Mouse (Mus musculus): ENCODE data around the gene Flvcr1. TPM values are rescaled to one million over a fixed set of nuclear protein-coding genes. Genes with fewer than 3 reads are reported as not detected.

Gene Flvcr1
- polyA plus RNA-seq, 1 experiment from 2014 or later = 7.3 TPM

DNA sequence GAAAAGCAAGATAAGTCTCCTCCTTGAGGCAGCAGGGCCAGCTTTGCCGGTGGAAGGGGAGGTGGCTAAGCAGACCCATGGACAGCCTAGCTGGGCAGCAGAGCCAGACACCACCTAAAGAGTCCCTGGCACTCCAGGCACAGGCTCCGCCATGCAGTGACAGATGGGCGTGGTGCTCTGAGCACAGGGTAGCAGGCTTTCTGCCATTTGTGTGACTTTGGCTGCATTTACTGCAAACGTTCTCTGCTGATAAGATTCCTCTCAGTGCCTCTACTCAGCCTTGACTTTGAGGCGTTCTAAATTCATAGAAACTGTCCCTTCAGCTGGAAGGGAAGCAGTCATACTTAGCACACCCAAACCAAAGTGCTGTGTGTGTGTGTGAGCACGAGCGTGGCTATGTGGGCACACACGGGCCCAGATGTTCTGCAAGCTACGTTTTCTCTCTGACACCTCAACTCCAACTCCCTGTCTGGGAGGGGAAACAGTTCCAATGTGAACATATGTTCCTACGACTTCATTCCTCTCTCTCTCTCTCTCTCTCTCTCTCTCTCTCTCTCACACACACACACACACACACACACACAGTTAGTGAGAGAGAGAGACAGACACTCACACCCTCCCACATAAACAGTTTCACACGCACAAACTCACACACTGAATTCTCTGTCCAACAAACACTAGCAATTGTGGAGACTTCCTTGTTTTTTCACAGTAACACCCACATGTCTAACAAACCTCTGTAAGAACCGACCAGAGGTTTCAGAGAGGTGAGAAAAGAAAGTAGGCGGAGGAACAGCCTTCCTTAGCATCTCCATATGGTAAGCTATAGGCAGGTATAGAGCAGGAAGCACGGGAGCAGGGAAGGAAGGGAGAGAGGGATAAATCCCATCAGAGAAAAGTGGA, 54.0 kb downstream of the Flvcr1 start:
- Histone ChIP-seq H3K4me3 (ENCODE audit: low read depth, low read length) (no peak overlapping the region), H3K4me1 (ENCODE audit: control insufficient read depth, insufficient read depth, low read length) (peaks cover 7% of the 10 kb centered on the region; the same call in 1 of the 2 replicates), H3K9ac (ENCODE audit: low read depth, low read length) (no peak overlapping the region), H3K36me3 (ENCODE audit: control insufficient read depth, insufficient read depth, low read length) (peaks cover 77% of the 10 kb centered on the region), H3K27ac (replicated peaks; ENCODE audit: low read depth, low read length) (no peak overlapping the region; the same call in 1 of the 2 replicates), H3K27me3 (replicated peaks; ENCODE audit: control insufficient read depth, insufficient read depth, low read length) (no peaks in the 10 kb centered on the region), H3K9me3 (ENCODE audit: control insufficient read depth, low read length) (no peaks in the 10 kb centered on the region), H3K4me2 (ENCODE audit: low read depth, low read length) (no peak overlapping the region)
- ATAC-seq (ENCODE audit: low read depth) (no peak), DNase-seq (ENCODE audit: low spot score) (no peak)
- WGBS = 80% methylated on average over 14 of the region's 14 CpGs

- 85% methylated on average over 7 of the region's 7 CpGs for WGBS
- no peaks in the 10 kb centered on the region for H3K4me1 ChIP-seq (ENCODE audit: control insufficient read depth, insufficient read depth, low read length)
- peaks cover 88% of the 10 kb centered on the region for H3K36me3 ChIP-seq (ENCODE audit: control insufficient read depth, insufficient read depth, low read length)
- ATAC-seq (ENCODE audit: low read depth) = no peak
- H3K27me3 ChIP-seq (replicated peaks; ENCODE audit: control insufficient read depth, insufficient read depth, low read length) = no peaks in the 10 kb centered on the region
- no peak overlapping the region for H3K4me3 ChIP-seq (ENCODE audit: low read depth, low read length)
- H3K9ac ChIP-seq (ENCODE audit: low read depth, low read length) = no peak overlapping the region
- no peaks in the 10 kb centered on the region for H3K9me3 ChIP-seq (ENCODE audit: control insufficient read depth, low read length)
- DNase-seq (ENCODE audit: low spot score) = no peak
- H3K27ac ChIP-seq (replicated peaks; ENCODE audit: low read depth, low read length) = no peak overlapping the region
- no peak overlapping the region for H3K4me2 ChIP-seq (ENCODE audit: low read depth, low read length)
Observed at GRCm38 (mm10) chr1:190968010-190968409, 57.9 kb downstream of the Flvcr1 start.

GRCm38 (mm10) chr1:190964992-190965780, 60.8 kb downstream of the Flvcr1 start:
- Histone ChIP-seq H3K4me3 (ENCODE audit: low read depth, low read length) (no peak overlapping the region), H3K27ac (replicated peaks; ENCODE audit: low read depth, low read length) (no peak overlapping the region), H3K9me3 (ENCODE audit: control insufficient read depth, low read length) (no peaks in the 10 kb centered on the region), H3K27me3 (replicated peaks; ENCODE audit: control insufficient read depth, insufficient read depth, low read length) (no peaks in the 10 kb centered on the region), H3K36me3 (ENCODE audit: control insufficient read depth, insufficient read depth, low read length) (peaks cover 94% of the 10 kb centered on the region), H3K4me2 (ENCODE audit: low read depth, low read length) (no peak overlapping the region), H3K4me1 (ENCODE audit: control insufficient read depth, insufficient read depth, low read length) (no peaks in the 10 kb centered on the region), H3K9ac (ENCODE audit: low read depth, low read length) (no peak overlapping the region)
- ATAC-seq (ENCODE audit: low read depth) (no peak), DNase-seq (ENCODE audit: low spot score) (no peak)
- WGBS = 80% methylated on average over 15 of the region's 15 CpGs

DNA sequence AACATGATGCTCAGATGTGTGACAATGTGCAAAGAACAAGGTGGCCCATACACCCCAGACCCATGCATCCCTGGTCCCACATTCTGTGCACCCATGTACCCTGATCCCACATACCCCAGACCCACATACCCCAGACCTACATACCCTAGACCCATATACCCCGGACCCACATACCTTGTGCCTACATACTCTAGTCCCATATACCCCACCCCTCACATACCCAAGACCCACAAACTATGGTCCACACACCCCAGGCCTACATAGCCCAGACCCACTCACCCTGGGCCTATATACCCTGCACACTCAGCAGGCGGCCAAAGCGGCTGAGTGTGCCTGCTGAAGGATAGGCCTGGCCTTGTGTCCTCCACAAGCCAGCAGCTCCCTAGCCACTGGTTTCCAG, 63.2 kb downstream of the Flvcr1 start:
- ATAC-seq (ENCODE audit: low read depth) = no peak

DNA sequence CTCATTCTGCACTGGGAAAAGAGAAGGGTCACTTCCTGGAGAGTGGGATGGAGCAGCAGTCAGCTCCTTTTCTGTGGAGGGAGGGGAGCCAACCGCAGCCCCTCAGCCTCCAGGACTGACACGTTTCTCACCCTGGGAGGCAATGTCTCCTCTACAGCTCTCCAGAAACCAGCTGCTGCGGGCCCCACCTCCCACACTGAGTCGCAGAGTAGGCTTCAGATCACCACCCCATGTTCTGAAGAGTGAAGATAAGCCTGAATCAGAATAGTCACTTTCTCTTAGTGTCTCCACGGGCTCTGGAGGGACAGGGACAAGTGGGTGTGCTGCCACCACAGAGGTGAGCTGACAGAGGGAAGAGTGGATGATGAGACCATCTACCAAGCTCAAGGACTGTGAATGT, 67.1 kb downstream of the Flvcr1 start:
- no peak overlapping the region for H3K9ac ChIP-seq (ENCODE audit: low read depth, low read length)
- H3K27me3 ChIP-seq (replicated peaks; ENCODE audit: control insufficient read depth, insufficient read depth, low read length) = no peaks in the 10 kb centered on the region
- no peak overlapping the region for H3K4me3 ChIP-seq (ENCODE audit: low read depth, low read length)
- no peaks in the 10 kb centered on the region for H3K4me1 ChIP-seq (ENCODE audit: control insufficient read depth, insufficient read depth, low read length)
- H3K36me3 ChIP-seq (ENCODE audit: control insufficient read depth, insufficient read depth, low read length) = peaks cover 99% of the 10 kb centered on the region
- H3K4me2 ChIP-seq (ENCODE audit: low read depth, low read length) = no peak overlapping the region
- H3K27ac ChIP-seq (replicated peaks; ENCODE audit: low read depth, low read length) = no peak overlapping the region
- ATAC-seq (ENCODE audit: low read depth) = no peak
- 80% methylated on average over 5 of the region's 5 CpGs for WGBS
- DNase-seq (ENCODE audit: low spot score) = no peak
- H3K9me3 ChIP-seq (ENCODE audit: control insufficient read depth, low read length) = no peaks in the 10 kb centered on the region

More for the DNA sequence above, 63.2 kb downstream of the Flvcr1 start:
- H3K9me3 ChIP-seq (ENCODE audit: control insufficient read depth, low read length) = no peaks in the 10 kb centered on the region
- H3K9ac ChIP-seq (ENCODE audit: low read depth, low read length) = no peak overlapping the region
- H3K36me3 ChIP-seq (ENCODE audit: control insufficient read depth, insufficient read depth, low read length) = peaks cover 94% of the 10 kb centered on the region
- WGBS = 84% methylated on average over 3 of the region's 3 CpGs
- no peak for DNase-seq (ENCODE audit: low spot score)
- H3K4me2 ChIP-seq (ENCODE audit: low read depth, low read length) = no peak overlapping the region
- H3K27me3 ChIP-seq (replicated peaks; ENCODE audit: control insufficient read depth, insufficient read depth, low read length) = no peaks in the 10 kb centered on the region
- H3K4me3 ChIP-seq (ENCODE audit: low read depth, low read length) = no peak overlapping the region
- H3K4me1 ChIP-seq (ENCODE audit: control insufficient read depth, insufficient read depth, low read length) = no peaks in the 10 kb centered on the region
- no peak overlapping the region for H3K27ac ChIP-seq (replicated peaks; ENCODE audit: low read depth, low read length)

Other genes with a start within 250 kb of the Flvcr1 start
- gene Rps6kc1, start 114.4 kb downstream of the Flvcr1 start, polyA plus RNA-seq (2014; fragmentation: Nextera tagmentation; extraction: Ambion mirVana) = 15.4 and 18.5 TPM in 2 replicates
- 37.4 and 41.5 TPM in 2 replicates for gene Angel2, start 101.0 kb downstream of the Flvcr1 start, polyA plus RNA-seq (2014; fragmentation: Nextera tagmentation; extraction: Ambion mirVana)
- 66.4 and 73.7 TPM in 2 replicates for gene Vash2, start 46.9 kb downstream of the Flvcr1 start, polyA plus RNA-seq (2014; fragmentation: Nextera tagmentation; extraction: Ambion mirVana)
- not detected in 2 replicates for gene Spata45, start 10.5 kb upstream of the Flvcr1 start, polyA plus RNA-seq (2014; fragmentation: Nextera tagmentation; extraction: Ambion mirVana)
- 12.9 and 14.7 TPM in 2 replicates for gene Tatdn3, start 36.8 kb upstream of the Flvcr1 start, polyA plus RNA-seq (2014; fragmentation: Nextera tagmentation; extraction: Ambion mirVana)
- 8.8 and 9.3 TPM in 2 replicates for gene Nsl1, start 36.9 kb upstream of the Flvcr1 start, polyA plus RNA-seq (2014; fragmentation: Nextera tagmentation; extraction: Ambion mirVana)
- 6.1 and 7.0 TPM in 2 replicates for gene Batf3, start 71.7 kb upstream of the Flvcr1 start, polyA plus RNA-seq (2014; fragmentation: Nextera tagmentation; extraction: Ambion mirVana)
- not detected in 2 replicates for gene Fam71a, start 138.7 kb upstream of the Flvcr1 start, polyA plus RNA-seq (2014; fragmentation: Nextera tagmentation; extraction: Ambion mirVana)
- 4.3 and 4.9 TPM in 2 replicates for gene Atf3, start 191.9 kb upstream of the Flvcr1 start, polyA plus RNA-seq (2014; fragmentation: Nextera tagmentation; extraction: Ambion mirVana)